Mouse (Mus musculus) small intestine, adult 2 months (tissue): ENCODE results near the gene 4930426L09Rik. TPM values are rescaled to one million over a fixed set of nuclear protein-coding genes. Genes with fewer than 3 reads are reported as not detected.
A peak's percentile ranks its signal among the peaks of the same experiment; 100 is the strongest.
"Not testable (repeated sequence)": the region's sequence is repeated elsewhere in the genome, so short reads cannot be mapped to it uniquely, and the experiment has no call there.

Source experiments
- H3K27ac ChIP-seq: fragments of 200-500 bp; 2 replicates; pipeline ENCODE4 v1.5.1; 2012; ENCODE audit warnings: low read depth, low read length, control low read depth, inconsistent platforms; ENCODE audit not compliant: insufficient read depth
- H3K27me3 ChIP-seq: fragments of 200-500 bp; 2 replicates; pipeline ENCODE4 v1.6.1; 2012; ENCODE audit warnings: mild to moderate bottlenecking, moderate library complexity, low read length, inconsistent platforms; ENCODE audit not compliant: control insufficient read depth, insufficient read depth
- H3K36me3 ChIP-seq: fragments of 200-500 bp; 2 replicates; pipeline ENCODE4 v1.6.1; 2012; ENCODE audit warnings: mild to moderate bottlenecking, low read length, control low read depth, inconsistent platforms; ENCODE audit not compliant: control insufficient read depth, insufficient read depth
- H3K4me1 ChIP-seq: fragments of 200-500 bp; 2 replicates; pipeline ENCODE4 v1.6.1; 2012; ENCODE audit warnings: low read length, inconsistent platforms, mixed read lengths; ENCODE audit not compliant: control insufficient read depth, insufficient read depth, insufficient read length
- H3K4me3 ChIP-seq: fragments of 200-500 bp; 2 replicates; pipeline ENCODE4 v1.5.1; 2012; ENCODE audit warnings: low read depth, mild to moderate bottlenecking, control low read depth, inconsistent platforms, low read length, moderate library complexity
- CTCF ChIP-seq: fragments of 200-500 bp; IDR thresholded peaks from 2 replicates; pipeline ENCODE4 v1.5.1; 2012; ENCODE audit warnings: low read depth, mild to moderate bottlenecking, control low read depth, inconsistent platforms, low read length, moderate library complexity, mixed read lengths; ENCODE audit not compliant: insufficient replicate concordance, insufficient read length; ENCODE audit errors: extremely low read depth
- POLR2A ChIP-seq: fragments of 200-500 bp; IDR thresholded peaks from 2 replicates; pipeline ENCODE4 v1.6.1; 2012; ENCODE audit warnings: low read depth, mild to moderate bottlenecking, control low read depth, inconsistent platforms, low read length, moderate library complexity
- WGBS: fragments of 180-500 bp; shearing (Covaris S2); methylation state at CpG from one replicate; pipeline ENCODE4 v1.1.7; 2018; 5-methylcytosine and 5-hydroxymethylcytosine counted together
- polyA plus RNA-seq: library from polyadenylated mRNA; depleted of rRNA; stranded (reverse); fragments of >200 nt; gene quantifications from 2 replicates; pipeline ENCODE4 v1.2.3, GENCODE M21; 2012

Gene 4930426L09Rik
- polyA plus RNA-seq, 1 experiment, result 0.20 TPM

- WGBS, result 2% methylated on average over 46 of the region's 46 CpGs
- Histone ChIP-seq H3K4me1 (no peaks in the 10 kb centered on the region), H3K27ac (peak overlapping the region; percentile 70), H3K27me3 (0 out of 2 replicates have a peak, but pooled peaks cover 3% of the 10 kb centered on the region), H3K36me3 (no peaks in the 10 kb centered on the region), H3K4me3 (peak overlapping the region; percentile 83)
- TF ChIP-seq CTCF (no peak), POLR2A (no peak)
Measured at GRCm38 (mm10) chr2:18997387-18997971, 664 bp upstream of the 4930426L09Rik start.

- H3K4me1 ChIP-seq, result no peaks in the 10 kb centered on the region
- 83% methylated on average over 2 of the region's 2 CpGs for WGBS
Measured at GRCm38 (mm10) chr2:18999395-18999794, 1.3 kb downstream of the 4930426L09Rik start.

GRCm38 (mm10) chr2:19004801-19005200, 6.7 kb downstream of the 4930426L09Rik start:
- no peaks in the 10 kb centered on the region for H3K36me3 ChIP-seq
- TF ChIP-seq POLR2A (no peak), CTCF (no peak)
- no peak overlapping the region for H3K27ac ChIP-seq
- H3K4me3 ChIP-seq, result no peak overlapping the region
- H3K4me1 ChIP-seq, result no peaks in the 10 kb centered on the region
- no peaks in the 10 kb centered on the region for H3K27me3 ChIP-seq
- 71% methylated on average over 10 of the region's 10 CpGs for WGBS

More at GRCm38 (mm10) chr2:18999395-18999794, 1.3 kb downstream of the 4930426L09Rik start:
- Histone ChIP-seq H3K27me3 (0 out of 2 replicates have a peak, but pooled peaks cover 3% of the 10 kb centered on the region), H3K4me3 (no peak overlapping the region), H3K27ac (no peak overlapping the region), H3K36me3 (no peaks in the 10 kb centered on the region)
- TF ChIP-seq POLR2A, result no peak
- TF ChIP-seq CTCF, result no peak

- TF ChIP-seq POLR2A, result no peak
- TF ChIP-seq CTCF, result no peak
- WGBS, result 82% methylated on average over 7 of the region's 7 CpGs
- Histone ChIP-seq H3K4me3 (no peak overlapping the region), H3K27ac (peak overlapping the region; percentile 58; the same call in 1 of the 2 replicates), H3K4me1 (no peaks in the 10 kb centered on the region), H3K27me3 (no peaks in the 10 kb centered on the region), H3K36me3 (no peaks in the 10 kb centered on the region)
Measured at GRCm38 (mm10) chr2:19006124-19006523, 8.0 kb downstream of the 4930426L09Rik start.

GRCm38 (mm10) chr2:19007580-19007979, 9.4 kb downstream of the 4930426L09Rik start:
- Histone ChIP-seq H3K4me3 (no peak overlapping the region), H3K36me3 (no peaks in the 10 kb centered on the region), H3K4me1 (no peaks in the 10 kb centered on the region), H3K27me3 (no peaks in the 10 kb centered on the region), H3K27ac (no peak overlapping the region)
- 73% methylated on average over 4 of the region's 4 CpGs for WGBS
- TF ChIP-seq POLR2A, result no peak
- TF ChIP-seq CTCF, result no peak

GRCm38 (mm10) chr2:19010541-19010940, 12.4 kb downstream of the 4930426L09Rik start:
- not testable (repeated sequence) for H3K36me3 ChIP-seq, H3K27ac ChIP-seq, H3K4me1 ChIP-seq, H3K4me3 ChIP-seq, H3K27me3 ChIP-seq
- 43% methylated on average over 1 of the region's 1 CpGs for WGBS

- TF ChIP-seq POLR2A, result no peak
- no peak for TF ChIP-seq CTCF
- WGBS, result 64% methylated on average over 6 of the region's 6 CpGs
- H3K4me3 ChIP-seq, result no peak overlapping the region
- H3K27me3 ChIP-seq, result no peaks in the 10 kb centered on the region
- H3K4me1 ChIP-seq, result no peaks in the 10 kb centered on the region
- no peak overlapping the region for H3K27ac ChIP-seq
- H3K36me3 ChIP-seq, result no peaks in the 10 kb centered on the region
Measured at GRCm38 (mm10) chr2:19011443-19011842, 13.3 kb downstream of the 4930426L09Rik start.
